Mouse (Mus musculus) ES-E14 (cell line): ENCODE results near the gene S100pbp. TPM values are rescaled to one million over a fixed set of nuclear protein-coding genes. Genes with fewer than 3 reads are reported as not detected.

ENCODE experiments used
- DNase-seq: peaks from one replicate; pipeline ENCODE4 v3.0.0-alpha.2; 2013; ENCODE audit warnings: low read depth, low spot score
- H3K27ac ChIP-seq: 2 replicates; pipeline ENCODE4 v1.5.1; 2012; ENCODE audit warnings: low read depth, mild to moderate bottlenecking, low read length, moderate library complexity, mixed read lengths; ENCODE audit not compliant: poor library complexity, insufficient read depth, severe bottlenecking
- H3K36me3 ChIP-seq: 2 replicates; pipeline ENCODE4 v1.6.1; 2012; ENCODE audit warnings: mild to moderate bottlenecking, low read length, moderate library complexity, mixed read lengths; ENCODE audit not compliant: control insufficient read depth, poor library complexity, insufficient read depth, severe bottlenecking
- H3K4me1 ChIP-seq, 2 experiments: fragments of 150-350 bp in 1 of 2; sonication (generic) in 1 of 2; 2 replicates each; pipeline ENCODE4 v1.6.1; 2012; ENCODE audit warnings: low read length in 2 of 2, mild to moderate bottlenecking in 1 of 2, mixed read lengths in 1 of 2; ENCODE audit not compliant: control insufficient read depth in 2 of 2, insufficient read depth in 2 of 2, poor library complexity in 1 of 2
- H3K4me3 ChIP-seq, 2 experiments: fragments of 150-350 bp in 1 of 2; sonication (generic) in 1 of 2; 2 replicates each; pipeline ENCODE4 v1.5.1; 2012; ENCODE audit warnings: low read length in 2 of 2, low read depth in 1 of 2, mild to moderate bottlenecking in 1 of 2, mixed read lengths in 1 of 2; ENCODE audit not compliant: insufficient read depth in 1 of 2, poor library complexity in 1 of 2, severe bottlenecking in 1 of 2
- H3K9ac ChIP-seq: 2 replicates; pipeline ENCODE4 v1.6.1; 2012; ENCODE audit warnings: low read depth, mild to moderate bottlenecking, low read length, mixed read lengths; ENCODE audit not compliant: poor library complexity, insufficient read depth, severe bottlenecking
- H3K9me3 ChIP-seq: fragments of 150-350 bp; sonication (generic); 2 replicates; pipeline ENCODE4 v1.6.1; 2012; ENCODE audit warnings: low read depth, mild to moderate bottlenecking, low read length; ENCODE audit not compliant: control insufficient read depth, insufficient read depth
- CHD2 ChIP-seq: IDR thresholded peaks from 2 replicates; pipeline ENCODE4 v1.6.1; 2014; ENCODE audit warnings: mild to moderate bottlenecking, low read depth, low read length, inconsistent platforms
- HCFC1 ChIP-seq: IDR thresholded peaks from 2 replicates; pipeline ENCODE4 v1.6.1; 2012; ENCODE audit warnings: low read length, inconsistent platforms, borderline replicate concordance; ENCODE audit not compliant: insufficient read depth
- MAFK ChIP-seq: IDR thresholded peaks from 2 replicates; pipeline ENCODE4 v1.6.1; 2014; ENCODE audit warnings: mild to moderate bottlenecking, low read depth, low read length, inconsistent platforms; ENCODE audit not compliant: insufficient read depth
- ZC3H11A ChIP-seq: IDR thresholded peaks from 2 replicates; pipeline ENCODE4 v1.6.1; 2012; ENCODE audit warnings: low read depth, mild to moderate bottlenecking, inconsistent platforms, low read length, borderline replicate concordance
- ZNF384 ChIP-seq: IDR thresholded peaks from 2 replicates; pipeline ENCODE4 v1.6.1; 2012; ENCODE audit warnings: low read depth, low read length, inconsistent platforms
- in situ Hi-C, 2 experiments: fragments of 600-800 bp; cut with MboI; formaldehyde crosslinking; loops; one replicate each; pipeline ENCODE4 v1.15.1; 2025; ENCODE audit warnings: low sequenced_read_pairs in 2 of 2, inconsistent platforms in 1 of 2; ENCODE audit not compliant: unreplicated experiment in 2 of 2
- total RNA-seq: library from RNA; depleted of rRNA; stranded (reverse); fragments of 300-350 nt; gene quantifications from 2 replicates; pipeline ENCODE4 v1.2.3, GENCODE M21; 2012

S100pbp gene
- total RNA-seq, 1 experiment, result 25.7 TPM

DNA sequence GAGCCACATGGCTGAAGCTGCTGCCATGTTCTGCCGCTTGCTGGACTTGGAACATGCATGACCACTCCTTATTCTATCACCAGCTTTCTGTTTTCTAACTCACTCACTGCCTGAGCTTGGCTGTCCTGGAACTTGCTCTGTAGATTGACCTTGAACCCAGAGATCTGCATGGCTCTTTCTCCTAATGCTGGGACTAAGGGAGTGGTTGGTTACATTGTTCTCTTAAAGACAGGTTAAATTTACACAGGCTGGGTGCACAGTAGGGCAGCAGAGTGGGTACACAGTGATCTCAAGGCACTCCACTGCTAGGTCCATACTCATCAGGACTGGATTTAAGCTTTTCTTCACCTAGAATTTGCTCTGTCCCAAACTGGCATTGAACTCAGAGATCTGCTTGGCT, 4.8 kb upstream of the S100pbp start:
- in situ Hi-C loops, result no loop called here
- DNase-seq, result no peak
- Histone ChIP-seq H3K4me3 (no peak overlapping the region), H3K27ac (no peak overlapping the region), H3K4me1 (peaks cover 7 to 12% of the 10 kb centered on the region in 2 experiments; a peak in 3 of 4 replicates), H3K9me3 (no peaks in the 10 kb centered on the region), H3K36me3 (peaks cover 27% of the 10 kb centered on the region), H3K9ac (no peak overlapping the region; the same call in 1 of the 2 replicates)
- no peak for TF ChIP-seq ZNF384
- no peak for TF ChIP-seq CHD2
- no peak for TF ChIP-seq HCFC1
- TF ChIP-seq ZC3H11A, result no peak
- no peak for TF ChIP-seq MAFK

DNA sequence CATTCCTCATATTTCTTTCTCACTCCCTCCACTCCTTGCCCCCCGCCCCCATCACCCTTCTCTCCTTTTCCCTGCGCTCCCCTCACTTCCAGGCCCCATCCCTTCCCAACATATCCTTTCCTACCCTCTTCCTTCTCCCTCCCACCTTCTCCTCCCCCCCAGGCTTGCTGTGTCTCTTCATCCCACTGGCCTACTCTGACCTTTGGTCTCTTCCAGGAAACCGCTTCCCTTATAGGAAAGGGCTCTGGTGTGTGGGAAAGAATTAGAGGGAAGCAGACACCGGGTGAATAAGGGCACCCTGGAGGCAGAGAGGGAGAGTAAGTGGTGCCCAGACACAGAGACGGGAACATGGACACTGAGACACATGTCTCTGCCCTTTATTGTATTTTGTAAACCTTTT, 2.2 kb upstream of the S100pbp start:
- H3K36me3 ChIP-seq, result peaks cover 17% of the 10 kb centered on the region
- no peaks in the 10 kb centered on the region for H3K9me3 ChIP-seq
- peak overlapping the region; percentile 44; the same call in 1 of the 2 replicates for H3K9ac ChIP-seq
- DNase-seq, result no peak
- no peak overlapping the region for H3K27ac ChIP-seq
- H3K4me1 ChIP-seq, result peaks cover 7 to 12% of the 10 kb centered on the region in 2 experiments; a peak in 3 of 4 replicates
- in situ Hi-C loops, result no loop called here
- TF ChIP-seq HCFC1 (no peak), MAFK (no peak), ZC3H11A (no peak), ZNF384 (no peak), CHD2 (no peak)
- H3K4me3 ChIP-seq, result peak overlapping the region; percentile 11 to 86

GRCm38 (mm10) chr4:129190538-129190937, 1.0 kb upstream of the S100pbp start:
- in situ Hi-C loops, result no loop called here
- H3K9ac ChIP-seq, result peak overlapping the region; percentile 97
- H3K36me3 ChIP-seq, result peaks cover 13% of the 10 kb centered on the region; the same call in 1 of the 2 replicates
- no peak for DNase-seq
- H3K9me3 ChIP-seq, result no peaks in the 10 kb centered on the region
- no peak for TF ChIP-seq MAFK
- TF ChIP-seq CHD2, result no peak
- no peak for TF ChIP-seq ZNF384
- TF ChIP-seq HCFC1, result no peak
- no peak for TF ChIP-seq ZC3H11A
- H3K4me1 ChIP-seq, result peaks cover 7 to 12% of the 10 kb centered on the region in 2 experiments; a peak in 3 of 4 replicates
- H3K4me3 ChIP-seq, result peak overlapping the region; percentile 86 to 97
- H3K27ac ChIP-seq, result peak overlapping the region; percentile 1; the same call in 1 of the 2 replicates

DNA sequence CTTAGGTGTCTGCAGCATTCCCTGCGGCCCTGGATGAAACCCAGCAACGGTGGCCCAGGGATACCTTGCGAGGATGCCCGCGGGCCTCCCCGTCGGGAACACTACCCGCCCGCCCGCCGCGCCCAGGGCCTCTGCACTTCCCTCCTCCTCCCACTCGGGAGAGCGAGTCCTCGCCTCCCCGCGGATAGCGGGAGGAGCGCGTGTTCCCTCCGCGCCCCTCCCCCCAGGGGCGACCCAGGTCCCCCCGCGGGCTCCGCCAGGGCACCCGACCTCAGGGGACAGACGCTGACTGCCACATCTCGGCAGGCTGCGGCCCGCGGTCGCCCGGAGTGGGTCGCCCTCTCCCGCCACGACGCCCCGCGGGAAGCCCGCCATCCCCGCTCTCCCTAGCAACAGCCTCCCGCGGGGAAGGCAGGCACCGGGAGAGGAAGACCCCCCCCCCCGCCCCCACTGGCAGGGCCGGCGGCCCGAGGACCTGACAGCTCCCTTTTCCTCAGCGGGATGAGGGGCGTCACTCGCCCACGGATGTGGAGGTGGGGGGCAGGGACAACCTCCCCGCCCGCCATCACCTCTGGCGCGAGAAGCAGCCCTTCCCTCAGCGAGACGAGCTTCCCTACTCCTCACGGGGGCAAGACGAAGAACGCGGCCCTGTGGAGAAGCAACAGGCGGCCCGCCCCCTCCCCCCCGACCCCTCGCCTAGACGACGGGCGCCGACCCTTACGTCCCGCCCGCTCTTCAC, 555 bp downstream of the S100pbp start:
- DNase-seq, result peak; percentile 43
- peaks cover 8% of the 10 kb centered on the region; the same call in 1 of the 2 replicates for H3K36me3 ChIP-seq
- in situ Hi-C loops, result no loop called here
- H3K4me1 ChIP-seq, result peaks cover 5 to 12% of the 10 kb centered on the region in 2 experiments; a peak in 3 of 4 replicates
- no peaks in the 10 kb centered on the region for H3K9me3 ChIP-seq
- H3K27ac ChIP-seq, result peak overlapping the region; percentile 82
- peak overlapping the region; percentile 74 for H3K9ac ChIP-seq
- H3K4me3 ChIP-seq, result peak overlapping the region; percentile 84 to 86
- no peak for TF ChIP-seq HCFC1
- no peak for TF ChIP-seq MAFK
- TF ChIP-seq ZNF384, result no peak
